Mouse (Mus musculus) intestine, embryonic 16.5 days (tissue): ENCODE results near the gene Hs3st3b1. TPM values are rescaled to one million over a fixed set of nuclear protein-coding genes. Genes with fewer than 3 reads are reported as not detected.

Experiments used
- ATAC-seq: fragments of 200-750 bp; cut with Nextera tagmentation; 2 replicates; pipeline ENCODE4 v1.8.0; 2017; ENCODE audit warnings: moderate TSS enrichment, moderate library complexity
- H3K27ac ChIP-seq: fragments of 300-500 bp; sonication (generic); 2 replicates; pipeline ENCODE4 v1.5.1; 2014; ENCODE audit warnings: mild to moderate bottlenecking, low read length
- H3K27me3 ChIP-seq: fragments of 300-500 bp; sonication (generic); replicated peaks from 2 replicates; pipeline ENCODE4 v1.6.1; 2014; ENCODE audit warnings: low read length, control low read depth, mixed read lengths; ENCODE audit not compliant: control insufficient read depth, insufficient read depth
- H3K36me3 ChIP-seq: fragments of 300-500 bp; sonication (generic); 2 replicates; pipeline ENCODE4 v1.6.1; 2014; ENCODE audit warnings: low read length, control low read depth; ENCODE audit not compliant: control insufficient read depth, insufficient read depth
- H3K4me1 ChIP-seq: fragments of 300-500 bp; sonication (generic); 2 replicates; pipeline ENCODE4 v1.6.1; 2014; ENCODE audit warnings: low read length, control low read depth, mixed read lengths; ENCODE audit not compliant: control insufficient read depth, insufficient read depth
- H3K4me2 ChIP-seq: fragments of 300-500 bp; sonication (generic); 2 replicates; pipeline ENCODE4 v1.6.1; 2014; ENCODE audit warnings: low read depth, low read length, control low read depth
- H3K4me3 ChIP-seq: fragments of 300-500 bp; sonication (generic); 2 replicates; pipeline ENCODE4 v1.5.1; 2014; ENCODE audit warnings: mild to moderate bottlenecking, low read length
- H3K9ac ChIP-seq: fragments of 300-500 bp; sonication (generic); 2 replicates; pipeline ENCODE4 v1.6.1; 2014; ENCODE audit warnings: low read depth, low read length
- H3K9me3 ChIP-seq: fragments of 300-500 bp; sonication (generic); 2 replicates; pipeline ENCODE4 v1.6.1; 2016; ENCODE audit warnings: low read length, control low read depth; ENCODE audit not compliant: control insufficient read depth
- WGBS: fragments of 180-500 bp; shearing (Covaris S2); extraction: QIAGEN DNeasy Blood & Tissue Kit; methylation state at CpG from one replicate; pipeline ENCODE4 v1.1.7; 2014; 5-methylcytosine and 5-hydroxymethylcytosine counted together
- polyA plus RNA-seq: library from polyadenylated mRNA; unstranded; fragments of >200 nt; fragmentation: Nextera tagmentation; extraction: Ambion mirVana; gene quantifications from 2 replicates; pipeline ENCODE4 v1.2.1, GENCODE M21; 2015

Gene Hs3st3b1
- 4.5 and 5.2 TPM in 2 replicates for polyA plus RNA-seq

DNA sequence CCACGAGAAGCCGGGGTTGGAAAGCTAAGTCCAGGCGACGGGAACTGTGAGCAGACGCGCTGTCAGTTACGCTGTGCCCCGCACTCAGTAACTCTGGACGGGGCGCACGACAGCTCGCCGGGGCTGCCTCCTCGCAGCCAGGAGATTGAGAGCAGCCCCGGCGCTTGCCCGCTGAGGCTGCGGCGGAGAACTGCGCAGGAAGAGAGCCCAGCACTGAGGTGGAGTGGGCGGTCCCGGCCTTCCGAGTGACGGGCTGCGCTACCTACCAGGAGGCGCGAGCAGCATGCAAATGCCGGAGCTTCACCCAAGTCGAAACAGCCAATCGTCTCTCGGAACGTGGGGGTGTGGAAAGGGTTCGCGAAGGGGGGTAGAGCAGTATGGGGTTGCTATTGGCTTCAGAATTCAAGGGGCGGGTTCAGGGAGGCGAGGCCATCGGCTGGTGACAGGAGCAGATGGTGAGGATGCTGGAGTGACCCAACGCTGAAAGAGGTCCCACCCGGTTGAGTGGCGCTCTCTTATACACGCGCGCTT lies at the start of gene Hs3st3b1:
TSS of gene Hs3st3b1 (minus strand) at position 200 of the 531 bp plus-strand sequence.
- peak; percentile 93 for ATAC-seq
- Histone ChIP-seq H3K27me3 (peaks cover 48% of the 10 kb centered on the region), H3K4me2 (peak within 1 kb of the TSS; percentile 91), H3K27ac (peak within 1 kb of the TSS; percentile 23; the same call in 1 of the 2 replicates), H3K4me1 (peaks cover 57% of the 10 kb centered on the region), H3K9ac (peak within 1 kb of the TSS; percentile 66), H3K36me3 (no peaks in the 10 kb centered on the region), H3K9me3 (no peaks in the 10 kb centered on the region), H3K4me3 (peak within 1 kb of the TSS; percentile 65)
- WGBS: 0% methylated on average over 41 of the region's 43 CpGs

DNA sequence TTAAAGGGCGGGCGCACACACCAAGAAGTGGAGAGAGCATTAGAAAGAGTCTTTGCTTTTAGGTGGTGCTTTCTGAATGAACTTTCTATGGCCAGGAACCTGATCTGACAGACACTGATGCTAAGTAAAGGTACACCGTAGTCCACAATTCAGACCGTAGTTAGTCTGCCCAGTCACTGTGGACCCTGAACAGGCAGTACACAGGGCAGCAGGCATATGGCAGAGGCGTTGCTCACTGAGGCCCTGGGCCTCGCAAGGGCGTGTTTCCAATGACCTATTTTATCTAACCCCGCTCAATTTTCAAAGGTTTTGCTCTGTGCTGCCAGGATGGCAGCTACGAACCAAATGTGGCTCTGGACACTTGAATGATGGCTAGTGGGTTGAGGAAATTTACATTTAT lies 49.4 kb upstream of the Hs3st3b1 start:
- H3K9me3 ChIP-seq: no peaks in the 10 kb centered on the region
- H3K4me1 ChIP-seq: peaks cover 5% of the 10 kb centered on the region; the same call in 1 of the 2 replicates
- H3K27me3 ChIP-seq: no peaks in the 10 kb centered on the region
- ATAC-seq: peak; percentile 80
- no peak overlapping the region for H3K4me2 ChIP-seq
- H3K27ac ChIP-seq: no peak overlapping the region
- H3K4me3 ChIP-seq: no peak overlapping the region
- no peak overlapping the region for H3K9ac ChIP-seq
- 0 out of 2 replicates have a peak, but pooled peaks cover 4% of the 10 kb centered on the region for H3K36me3 ChIP-seq
- WGBS: 89% methylated on average over 9 of the region's 9 CpGs

DNA sequence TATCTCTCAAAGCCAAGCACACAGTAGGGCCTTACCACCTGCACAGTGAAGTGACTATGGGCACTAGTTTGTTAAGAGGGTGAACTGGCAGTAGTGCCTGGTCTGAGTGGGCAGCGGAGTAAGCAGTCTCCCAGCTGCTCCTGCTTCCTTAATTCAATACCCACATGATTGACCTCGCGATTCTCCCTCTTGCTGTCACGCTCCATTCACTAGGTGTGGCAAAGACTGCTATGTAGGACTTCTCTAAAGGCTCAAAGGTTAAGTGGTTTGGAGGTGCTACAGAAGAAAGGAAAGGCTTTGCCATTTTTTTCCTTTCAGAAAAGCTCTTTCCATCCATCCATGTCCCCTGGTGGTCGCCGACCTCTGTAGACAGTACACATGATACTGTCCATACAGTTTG lies 48.7 kb upstream of the Hs3st3b1 start:
- Histone ChIP-seq H3K27me3 (no peaks in the 10 kb centered on the region), H3K36me3 (no peaks in the 10 kb centered on the region), H3K9ac (no peak overlapping the region), H3K4me1 (peaks cover 5% of the 10 kb centered on the region; the same call in 1 of the 2 replicates), H3K4me2 (no peak overlapping the region), H3K9me3 (no peaks in the 10 kb centered on the region), H3K4me3 (no peak overlapping the region), H3K27ac (no peak overlapping the region)
- ATAC-seq: peak; percentile 56; the same call in 1 of the 2 replicates
- WGBS: 89% methylated on average over 6 of the region's 6 CpGs

DNA sequence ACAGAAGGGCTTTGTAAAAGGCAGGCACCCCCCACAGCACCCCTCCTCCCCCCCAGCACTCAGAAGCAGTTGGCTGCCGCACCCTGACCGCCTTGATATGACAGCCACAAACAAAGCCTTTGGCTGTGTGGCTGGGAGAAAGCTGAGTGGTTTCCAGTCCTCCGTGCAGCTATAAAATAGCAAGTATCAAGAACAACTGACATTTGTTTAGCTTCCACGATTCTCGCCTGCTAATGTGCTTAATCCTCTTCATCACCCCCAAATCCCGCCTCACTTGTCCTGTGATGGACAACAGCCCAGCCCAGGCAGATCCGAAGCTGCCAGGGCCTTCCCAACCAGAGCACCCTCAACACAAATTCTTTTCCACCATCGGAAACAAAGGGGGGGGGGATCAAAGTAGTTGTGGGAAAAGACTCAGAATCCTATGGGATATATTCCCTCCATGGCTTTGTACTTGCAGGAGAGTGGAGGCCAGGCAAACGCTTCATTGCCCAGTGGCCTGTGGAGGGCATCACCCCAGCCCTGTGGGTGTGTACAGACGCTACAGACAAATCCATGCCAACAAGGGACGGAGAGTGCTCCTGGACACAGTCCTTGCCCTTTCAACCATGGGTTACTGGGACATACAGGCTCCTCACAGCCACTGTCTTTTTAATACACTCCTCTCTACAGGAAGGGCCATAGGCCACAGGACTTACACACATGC lies 47.3 kb upstream of the Hs3st3b1 start:
- Histone ChIP-seq H3K9ac (no peak overlapping the region), H3K4me2 (no peak overlapping the region), H3K27ac (no peak overlapping the region), H3K4me3 (no peak overlapping the region), H3K9me3 (no peaks in the 10 kb centered on the region), H3K4me1 (peaks cover 5% of the 10 kb centered on the region; the same call in 1 of the 2 replicates), H3K36me3 (no peaks in the 10 kb centered on the region), H3K27me3 (no peaks in the 10 kb centered on the region)
- WGBS: 47% methylated on average over 11 of the region's 11 CpGs
- ATAC-seq: no peak

DNA sequence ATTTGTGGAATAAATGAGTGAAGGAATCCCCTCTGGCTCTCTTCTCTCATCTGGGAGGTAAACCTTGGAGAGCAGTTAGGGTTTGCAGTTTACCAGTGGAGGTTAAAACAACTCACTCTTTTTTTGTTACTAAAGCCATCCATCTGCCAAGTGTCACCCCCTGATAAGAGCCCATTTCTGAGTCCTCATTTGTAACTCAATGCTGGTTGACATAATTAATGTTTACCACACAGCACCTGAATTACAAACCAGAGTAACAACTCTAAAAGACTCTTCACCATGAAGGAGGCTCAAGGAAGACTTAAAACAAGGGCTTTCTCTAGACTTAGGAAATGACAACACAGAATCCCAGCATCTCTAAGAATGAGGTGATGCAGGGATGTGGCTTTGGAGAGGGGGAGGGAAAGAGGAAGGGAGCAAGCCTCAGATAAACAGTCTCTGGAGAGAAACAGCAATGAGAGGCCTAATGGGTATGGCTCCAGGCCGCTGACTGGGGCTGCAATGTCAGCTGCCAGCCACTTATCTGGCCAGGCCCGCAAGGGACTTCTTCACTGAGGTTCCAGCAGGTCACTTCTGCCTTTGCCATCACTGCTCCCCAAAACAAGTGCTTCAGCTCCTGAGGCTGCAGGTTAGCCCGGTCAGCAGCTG lies 46.4 kb upstream of the Hs3st3b1 start:
- WGBS: 40% methylated on average over 3 of the region's 3 CpGs

DNA sequence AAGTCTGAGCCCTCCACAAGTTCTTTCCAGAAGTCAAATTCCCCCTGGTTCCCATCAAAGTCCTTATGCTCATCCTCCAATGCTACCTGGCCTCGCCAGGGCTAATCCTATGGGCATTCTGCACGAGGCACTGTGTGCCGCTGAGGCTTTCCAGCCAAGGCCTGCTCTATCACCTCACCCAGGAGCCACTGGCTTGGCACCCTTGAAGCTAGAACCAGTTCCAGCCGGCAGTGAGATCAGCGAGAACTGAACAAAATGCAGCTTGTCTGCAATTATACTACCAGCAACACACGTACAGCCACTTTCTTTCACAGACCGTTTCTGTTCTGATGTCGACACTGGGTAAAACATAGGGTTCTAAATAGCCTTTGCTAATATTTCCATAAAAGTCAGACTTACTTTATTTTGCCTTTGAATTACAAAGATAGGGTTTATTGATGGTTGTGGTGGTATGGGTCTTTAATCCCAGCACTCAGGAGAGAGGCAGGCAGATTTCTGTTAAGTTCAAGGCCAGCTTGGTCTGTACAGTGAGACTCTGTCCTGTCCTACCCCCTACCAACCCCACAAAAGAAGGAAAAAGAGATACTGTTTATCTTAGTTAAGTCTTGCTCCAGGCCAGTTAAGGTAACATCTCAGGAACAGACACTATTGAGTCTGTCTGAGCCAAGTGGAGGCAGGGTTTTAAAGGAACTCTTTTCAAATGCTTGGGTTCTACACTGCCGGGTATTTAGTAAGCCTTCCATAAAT lies 45.7 kb upstream of the Hs3st3b1 start:
- ATAC-seq: no peak
- H3K27me3 ChIP-seq: no peaks in the 10 kb centered on the region
- H3K27ac ChIP-seq: no peak overlapping the region
- no peak overlapping the region for H3K9ac ChIP-seq
- peaks cover 7% of the 10 kb centered on the region; the same call in 1 of the 2 replicates for H3K36me3 ChIP-seq
- no peak overlapping the region for H3K4me3 ChIP-seq
- H3K4me2 ChIP-seq: no peak overlapping the region
- peaks cover 5% of the 10 kb centered on the region; the same call in 1 of the 2 replicates for H3K4me1 ChIP-seq
- no peaks in the 10 kb centered on the region for H3K9me3 ChIP-seq
- 75% methylated on average over 9 of the region's 9 CpGs for WGBS

More for the DNA sequence above, 46.4 kb upstream of the Hs3st3b1 start:
- no peaks in the 10 kb centered on the region for H3K27me3 ChIP-seq
- no peak overlapping the region for H3K4me3 ChIP-seq
- no peak overlapping the region for H3K9ac ChIP-seq
- peaks cover 1% of the 10 kb centered on the region; the same call in 1 of the 2 replicates for H3K36me3 ChIP-seq
- peaks cover 5% of the 10 kb centered on the region; the same call in 1 of the 2 replicates for H3K4me1 ChIP-seq
- no peaks in the 10 kb centered on the region for H3K9me3 ChIP-seq
- no peak for ATAC-seq
- no peak overlapping the region for H3K27ac ChIP-seq
- H3K4me2 ChIP-seq: no peak overlapping the region

DNA sequence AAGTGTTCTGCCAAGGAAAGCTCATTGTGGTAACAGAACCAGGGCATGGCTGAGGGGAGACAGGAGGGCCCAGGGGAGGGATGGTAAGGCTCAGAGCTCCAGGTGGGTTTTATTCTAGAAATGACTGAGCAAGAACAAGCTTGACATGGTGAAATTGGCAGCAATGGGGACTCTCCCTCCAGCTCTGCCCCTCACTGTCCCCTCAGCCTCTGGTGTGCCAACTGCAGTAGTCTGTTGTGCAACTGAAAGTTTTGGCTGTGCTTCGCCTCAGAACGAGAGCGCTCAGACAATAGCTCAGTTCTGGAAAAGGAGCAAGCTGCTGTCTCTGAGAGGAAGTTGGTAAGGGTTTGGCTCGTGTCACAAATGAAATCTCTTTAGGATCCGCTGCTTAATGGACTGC lies 43.3 kb upstream of the Hs3st3b1 start:
- Histone ChIP-seq H3K9ac (no peak overlapping the region), H3K4me3 (no peak overlapping the region), H3K36me3 (peaks cover 7% of the 10 kb centered on the region; the same call in 1 of the 2 replicates), H3K9me3 (no peaks in the 10 kb centered on the region), H3K4me1 (peaks cover 5% of the 10 kb centered on the region; the same call in 1 of the 2 replicates), H3K27ac (no peak overlapping the region), H3K27me3 (no peaks in the 10 kb centered on the region), H3K4me2 (no peak overlapping the region)
- ATAC-seq: no peak
- 49% methylated on average over 5 of the region's 5 CpGs for WGBS

DNA sequence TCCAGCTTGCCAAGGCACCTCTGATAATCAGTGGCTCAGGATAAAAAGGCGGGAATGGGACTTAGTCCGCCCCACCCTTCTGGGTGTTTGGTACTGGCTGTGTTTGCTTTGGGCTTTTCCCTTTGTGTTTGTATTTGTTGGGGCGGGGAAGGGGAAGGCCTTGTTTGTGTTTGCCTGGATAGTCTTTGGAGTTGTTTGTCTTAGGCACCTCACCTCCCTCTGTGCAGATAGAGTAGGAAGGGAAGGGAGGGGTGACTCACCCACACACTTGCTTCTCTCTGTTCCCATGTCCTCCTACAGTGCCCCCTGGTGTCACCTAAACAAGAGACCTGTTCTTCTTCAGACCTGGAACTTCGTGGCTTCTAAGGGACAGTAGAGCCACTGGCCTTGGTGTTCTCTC lies 35.1 kb upstream of the Hs3st3b1 start:
- Histone ChIP-seq H3K36me3 (no peaks in the 10 kb centered on the region), H3K4me2 (no peak overlapping the region), H3K27ac (no peak overlapping the region), H3K9me3 (no peaks in the 10 kb centered on the region), H3K27me3 (no peaks in the 10 kb centered on the region), H3K4me3 (no peak overlapping the region), H3K9ac (no peak overlapping the region), H3K4me1 (peaks cover 16% of the 10 kb centered on the region; the same call in 1 of the 2 replicates)
- ATAC-seq: peak; percentile 55
- 46% methylated on average over 4 of the region's 4 CpGs for WGBS

DNA sequence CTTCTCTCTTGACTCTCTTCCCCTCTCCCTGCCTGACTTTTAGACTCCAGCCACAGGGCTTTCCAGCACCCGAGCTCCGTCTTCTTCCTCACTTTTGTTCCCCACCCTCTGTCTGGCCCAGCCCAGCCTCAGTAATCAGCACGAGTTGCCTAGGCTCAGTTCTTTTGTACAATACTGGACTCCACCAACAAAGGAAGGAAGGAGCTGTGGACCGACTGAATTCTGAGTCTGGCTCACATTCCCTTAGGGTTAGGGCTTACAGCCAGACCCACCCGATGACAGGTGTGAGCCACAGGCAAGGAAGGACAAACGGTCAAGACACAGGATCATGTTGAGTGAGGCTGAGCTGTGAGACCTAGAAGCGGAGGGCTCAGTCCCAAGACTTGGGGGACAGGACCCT lies 34.7 kb upstream of the Hs3st3b1 start:
- WGBS: 37% methylated on average over 7 of the region's 7 CpGs
- H3K36me3 ChIP-seq: no peaks in the 10 kb centered on the region
- H3K27ac ChIP-seq: no peak overlapping the region
- no peak overlapping the region for H3K4me2 ChIP-seq
- ATAC-seq: peak; percentile 12; the same call in 1 of the 2 replicates
- no peak overlapping the region for H3K9ac ChIP-seq
- H3K27me3 ChIP-seq: no peaks in the 10 kb centered on the region
- H3K4me3 ChIP-seq: no peak overlapping the region
- H3K4me1 ChIP-seq: peaks cover 20% of the 10 kb centered on the region; the same call in 1 of the 2 replicates
- H3K9me3 ChIP-seq: no peaks in the 10 kb centered on the region
